Mouse (Mus musculus) stomach, embryonic 16.5 days (tissue): Measurements from ENCODE around the gene Zfp74. TPM values are rescaled to one million over a fixed set of nuclear protein-coding genes. Genes with fewer than 3 reads are reported as not detected.

Experiments
- ATAC-seq: fragments of 200-750 bp; cut with Nextera tagmentation; 2 replicates; pipeline ENCODE4 v1.8.0; 2017; ENCODE audit warnings: moderate number of reproducible peaks, moderate TSS enrichment; ENCODE audit not compliant: insufficient read depth, low FRiP score
- H3K27ac ChIP-seq: fragments of 300-500 bp; sonication (generic); 2 replicates; pipeline ENCODE4 v1.5.1; 2014; ENCODE audit warnings: low read length
- H3K27me3 ChIP-seq: fragments of 300-500 bp; sonication (generic); 2 replicates; pipeline ENCODE4 v1.6.1; 2014; ENCODE audit warnings: low read length, control low read depth, mixed read lengths; ENCODE audit not compliant: control insufficient read depth, insufficient read depth
- H3K36me3 ChIP-seq: fragments of 300-500 bp; sonication (generic); 2 replicates; pipeline ENCODE4 v1.6.1; 2014; ENCODE audit warnings: low read length; ENCODE audit not compliant: control insufficient read depth, insufficient read depth
- H3K4me1 ChIP-seq: fragments of 300-500 bp; sonication (generic); 2 replicates; pipeline ENCODE4 v1.6.1; 2014; ENCODE audit warnings: low read length, control low read depth, mixed read lengths; ENCODE audit not compliant: control insufficient read depth, insufficient read depth
- H3K4me2 ChIP-seq: fragments of 300-500 bp; sonication (generic); 2 replicates; pipeline ENCODE4 v1.6.1; 2014; ENCODE audit warnings: low read depth, low read length, mixed read lengths
- H3K4me3 ChIP-seq: fragments of 300-500 bp; sonication (generic); replicated peaks from 2 replicates; pipeline ENCODE4 v1.5.1; 2014; ENCODE audit warnings: mild to moderate bottlenecking, low read length
- H3K9ac ChIP-seq: fragments of 300-500 bp; sonication (generic); 2 replicates; pipeline ENCODE4 v1.6.1; 2014; ENCODE audit warnings: low read length
- H3K9me3 ChIP-seq: fragments of 300-500 bp; sonication (generic); replicated peaks from 2 replicates; pipeline ENCODE4 v1.6.1; 2016; ENCODE audit warnings: low read length, control low read depth; ENCODE audit not compliant: control insufficient read depth
- WGBS: fragments of 180-500 bp; shearing (Covaris S2); extraction: QIAGEN DNeasy Blood & Tissue Kit; methylation state at CpG from one replicate; pipeline ENCODE4 v1.1.7; 2014; 5-methylcytosine and 5-hydroxymethylcytosine counted together
- microRNA-seq: library from miRNA; unstranded; fragments of <30 nt; microRNA quantifications from one replicate; pipeline ENCODE4, GENCODE M21; 2016
- polyA plus RNA-seq: library from polyadenylated mRNA; unstranded; fragments of >200 nt; fragmentation: Nextera tagmentation; extraction: Ambion mirVana; gene quantifications from 2 replicates; pipeline ENCODE4 v1.2.1, GENCODE M21; 2015

Gene Zfp74
- polyA plus RNA-seq, 1 experiment from 2014 or later = 8.1 TPM

DNA sequence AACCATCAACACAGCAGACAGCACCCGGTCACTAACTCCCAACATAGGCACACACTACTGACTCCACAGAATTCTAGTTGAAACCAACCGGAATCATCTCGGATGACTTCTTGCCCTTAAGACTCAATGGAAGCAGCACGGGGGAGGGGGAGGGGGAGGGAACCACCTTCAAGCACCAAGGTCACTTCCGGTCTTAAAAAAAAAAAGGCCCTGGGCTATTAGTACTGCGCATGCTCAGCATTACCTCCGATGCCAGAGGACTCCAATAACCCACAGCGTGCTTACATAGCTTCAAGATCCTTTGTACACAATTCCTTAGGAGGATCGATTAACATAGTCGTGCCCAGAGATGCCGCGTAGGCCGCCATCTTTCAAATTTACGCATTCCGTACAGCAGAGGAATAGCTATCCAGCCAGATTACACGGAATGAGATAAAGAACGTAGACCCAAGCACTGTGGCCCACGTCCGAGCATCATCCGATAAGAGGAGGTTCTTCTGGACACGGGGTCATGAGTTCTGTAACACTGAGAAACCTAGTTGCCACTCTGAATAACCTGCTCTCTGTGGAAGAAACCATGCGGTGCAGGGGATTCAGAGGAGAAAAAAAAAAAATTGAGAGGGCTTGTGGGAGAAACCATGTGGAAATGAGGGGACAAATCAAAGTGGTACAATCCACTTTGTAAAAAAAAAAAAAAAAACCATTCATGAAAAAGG, 47.8 kb downstream of the Zfp74 start, which contains the start of gene Zfp27:
Gene Zfp27, minus strand, starts transcription at position 607 of the 716 bp plus-strand sequence.
- WGBS = under 1% methylated on average over 22 of the region's 22 CpGs
- Histone ChIP-seq H3K9ac (peak within 1 kb of the TSS; percentile 69), H3K27ac (peak within 1 kb of the TSS; percentile 94), H3K27me3 (no peaks in the 10 kb centered on the region), H3K4me1 (no peaks in the 10 kb centered on the region), H3K9me3 (no peaks in the 10 kb centered on the region), H3K4me2 (peak within 1 kb of the TSS; percentile 70), H3K4me3 (peak within 1 kb of the TSS; percentile 77), H3K36me3 (no peaks in the 10 kb centered on the region)
- ATAC-seq = peak; percentile 88

DNA sequence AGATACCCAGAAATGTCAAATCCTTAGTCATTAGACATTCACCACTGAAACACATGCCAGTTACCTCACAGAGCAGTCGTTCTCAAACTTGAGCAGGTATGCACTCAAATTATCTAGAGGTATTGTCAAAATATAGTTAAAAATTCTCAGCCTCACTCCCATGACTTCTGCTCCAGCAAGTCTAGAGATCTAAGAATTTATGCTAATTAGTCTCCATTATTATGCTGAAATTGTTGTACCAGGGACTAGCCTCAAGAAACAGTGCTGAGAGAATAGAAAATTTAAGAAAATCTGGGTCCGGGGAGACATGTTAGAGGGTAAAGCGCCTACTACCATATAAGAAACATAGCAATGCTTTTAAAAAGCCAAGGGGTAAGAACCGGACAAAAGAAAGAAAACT, 49.8 kb downstream of the Zfp74 start:
- 90% methylated on average over 4 of the region's 4 CpGs for WGBS

GRCm38 (mm10) chr7:29898351-29898750, 55.5 kb downstream of the Zfp74 start:
- Histone ChIP-seq H3K4me3 (no peak overlapping the region), H3K4me2 (no peak overlapping the region), H3K36me3 (peaks cover 59% of the 10 kb centered on the region), H3K27me3 (no peaks in the 10 kb centered on the region), H3K4me1 (no peaks in the 10 kb centered on the region), H3K9ac (no peak overlapping the region), H3K27ac (no peak overlapping the region), H3K9me3 (peaks cover 35% of the 10 kb centered on the region)
- no peak for ATAC-seq
- 98% methylated on average over 4 of the region's 4 CpGs for WGBS

More for the DNA sequence above, 49.8 kb downstream of the Zfp74 start:
- no peaks in the 10 kb centered on the region for H3K27me3 ChIP-seq
- H3K9me3 ChIP-seq = no peaks in the 10 kb centered on the region
- no peak for ATAC-seq
- H3K4me3 ChIP-seq = no peak overlapping the region
- no peak overlapping the region for H3K27ac ChIP-seq
- no peak overlapping the region for H3K9ac ChIP-seq
- H3K36me3 ChIP-seq = peaks cover 12% of the 10 kb centered on the region
- H3K4me1 ChIP-seq = no peaks in the 10 kb centered on the region
- no peak overlapping the region for H3K4me2 ChIP-seq

- Histone ChIP-seq H3K4me1 (no peaks in the 10 kb centered on the region), H3K4me2 (no peak overlapping the region), H3K27me3 (no peaks in the 10 kb centered on the region), H3K9ac (no peak overlapping the region), H3K9me3 (peaks cover 41% of the 10 kb centered on the region), H3K36me3 (peaks cover 53% of the 10 kb centered on the region), H3K4me3 (no peak overlapping the region), H3K27ac (no peak overlapping the region)
- WGBS = 97% methylated on average over 4 of the region's 4 CpGs
- ATAC-seq = no peak
Measured at GRCm38 (mm10) chr7:29892756-29893155, 61.1 kb downstream of the Zfp74 start.

GRCm38 (mm10) chr7:29890501-29890900, 63.4 kb downstream of the Zfp74 start:
- H3K27me3 ChIP-seq = no peaks in the 10 kb centered on the region
- peaks cover 40% of the 10 kb centered on the region for H3K36me3 ChIP-seq
- H3K4me1 ChIP-seq = no peaks in the 10 kb centered on the region
- H3K9ac ChIP-seq = no peak overlapping the region
- peaks cover 41% of the 10 kb centered on the region for H3K9me3 ChIP-seq
- ATAC-seq = no peak
- no peak overlapping the region for H3K27ac ChIP-seq
- 95% methylated on average over 7 of the region's 7 CpGs for whole genome bisulfite sequencing
- H3K4me2 ChIP-seq = no peak overlapping the region
- H3K4me3 ChIP-seq = no peak overlapping the region

GRCm38 (mm10) chr7:29880916-29881315, 73.0 kb downstream of the Zfp74 start:
- H3K4me3 ChIP-seq = no peak overlapping the region
- WGBS = 85% methylated on average over 7 of the region's 7 CpGs
- 0 out of 2 replicates have a peak, but pooled peaks cover 6% of the 10 kb centered on the region for H3K9me3 ChIP-seq
- ATAC-seq = no peak
- H3K4me2 ChIP-seq = no peak overlapping the region
- H3K9ac ChIP-seq = no peak overlapping the region
- H3K4me1 ChIP-seq = no peaks in the 10 kb centered on the region
- no peak overlapping the region for H3K27ac ChIP-seq
- H3K36me3 ChIP-seq = peaks cover 3% of the 10 kb centered on the region; the same call in 1 of the 2 replicates
- H3K27me3 ChIP-seq = no peaks in the 10 kb centered on the region

Small RNAs within 50 kb of the gene (microRNA-seq; reads per million reads assigned to microRNA genes)
- gene Mir7668 = not detected

Other genes with a start within 250 kb of the Zfp74 start
- 0.14 TPM in 1 of 2 replicates, not detected in the other for gene Catsperg2, start 227.1 kb downstream of the Zfp74 start, polyA plus RNA-seq
- gene Zfp84, start 185.5 kb downstream of the Zfp74 start, polyA plus RNA-seq = 11.8 and 12.4 TPM in 2 replicates
- gene Zfp30, start 170.1 kb downstream of the Zfp74 start, polyA plus RNA-seq = 5.1 and 5.4 TPM in 2 replicates
- 13.0 and 13.4 TPM in 2 replicates for gene Zfp790, start 138.0 kb downstream of the Zfp74 start, polyA plus RNA-seq
- 4.7 and 4.9 TPM in 2 replicates for gene Zfp940, start 100.4 kb downstream of the Zfp74 start, polyA plus RNA-seq
- 6.1 and 7.1 TPM in 2 replicates for gene Zfp420, start 94.1 kb downstream of the Zfp74 start, polyA plus RNA-seq
- 8.4 and 10.2 TPM in 2 replicates for gene Zfp27, start 47.5 kb downstream of the Zfp74 start, polyA plus RNA-seq
- 4.0 and 4.2 TPM in 2 replicates for gene Zfp383, start 45.9 kb downstream of the Zfp74 start, polyA plus RNA-seq
- gene Zfp568, start 29.9 kb upstream of the Zfp74 start, polyA plus RNA-seq = 14.0 and 14.9 TPM in 2 replicates
- gene Zfp14, start 97.3 kb upstream of the Zfp74 start, polyA plus RNA-seq = 3.7 and 4.6 TPM in 2 replicates
- gene Zfp82, start 118.8 kb upstream of the Zfp74 start, polyA plus RNA-seq = 4.5 and 5.1 TPM in 2 replicates
- 0.70 and 0.87 TPM in 2 replicates for gene Gm26920, start 136.3 kb upstream of the Zfp74 start, polyA plus RNA-seq
- gene Zfp566, start 136.4 kb upstream of the Zfp74 start, polyA plus RNA-seq = 6.8 and 8.6 TPM in 2 replicates
- 96.5 and 108 TPM in 2 replicates for gene Zfp260, start 140.7 kb upstream of the Zfp74 start, polyA plus RNA-seq
- gene Zfp382, start 167.9 kb upstream of the Zfp74 start, polyA plus RNA-seq = 9.5 TPM in 2 replicates
- 12.2 and 12.6 TPM in 2 replicates for gene Zfp146, start 215.7 kb upstream of the Zfp74 start, polyA plus RNA-seq
- 12.8 and 25.0 TPM in 2 replicates for gene Cox7a1, start 230.1 kb upstream of the Zfp74 start, polyA plus RNA-seq
- gene Capns1, start 244.7 kb upstream of the Zfp74 start, polyA plus RNA-seq = 90.0 and 98.5 TPM in 2 replicates